ENCODE assay signal across 14 mouse cellular contexts in genomic region chr14:79516751-79517150, GRCm38 (mm10). TPM values are rescaled to one million over a fixed set of nuclear protein-coding genes. Genes with fewer than 3 reads are reported as not detected.
DNase-seq lines count a peak whose midpoint lies in the region; ATAC-seq and TF ChIP-seq lines count a peak whose summit lies in the region.
"Had no signal": no experiment of that assay in that cellular context is flagged by ENCODE, and none has a peak within 500 bp of the region (broad histone marks: within the 10 kb centered on the region; RNA-seq: fewer than 3 reads in every experiment).

No protein-coding gene starts in this region.

- 0 out of 2 replicates have a peak overlapping the region, but pooled peaks have one; percentile 5 for H3K4me2 ChIP-seq in embryonic facial prominence, embryonic 13.5 days
- 0 out of 2 replicates have a peak overlapping the region, but pooled peaks have one; percentile 7 for H3K4me2 ChIP-seq in lung, embryonic 15.5 days
- H3K4me2 ChIP-seq in embryonic facial prominence, embryonic 14.5 days (ENCODE audit: low read depth, low read length) = peak overlapping the region; percentile 10; the same call in 1 of the 2 replicates
- no peak overlapping the region for H3K4me2 ChIP-seq in midbrain, postnatal 0 days (ENCODE audit: low read depth, low read length, poor library complexity, severe bottlenecking)
- H3K4me2 ChIP-seq in hindbrain, embryonic 11.5 days (replicated peaks; ENCODE audit: low read depth, low read length) = no peak overlapping the region

- H3K4me1 ChIP-seq in embryonic facial prominence, embryonic 13.5 days = peaks cover 13% of the 10 kb centered on the region
- no peaks in the 10 kb centered on the region for H3K4me1 ChIP-seq in embryonic facial prominence, embryonic 10.5 days
- H3K4me1 ChIP-seq in lung, embryonic 15.5 days = peaks cover 21% of the 10 kb centered on the region; the same call in 1 of the 2 replicates
- H3K4me1 ChIP-seq in embryonic facial prominence, embryonic 14.5 days (ENCODE audit: control insufficient read depth, insufficient read depth, low read length) = no peaks in the 10 kb centered on the region
- no peaks in the 10 kb centered on the region for H3K4me1 ChIP-seq in midbrain, postnatal 0 days (ENCODE audit: insufficient read depth, low read length)
- H3K4me1 ChIP-seq in hindbrain, embryonic 11.5 days (replicated peaks; ENCODE audit: control insufficient read depth, insufficient read depth, low read length) = no peaks in the 10 kb centered on the region

- no peaks in the 10 kb centered on the region for H3K9me3 ChIP-seq in embryonic facial prominence, embryonic 13.5 days
- H3K9me3 ChIP-seq in embryonic facial prominence, embryonic 10.5 days = no peaks in the 10 kb centered on the region
- H3K9me3 ChIP-seq in lung, embryonic 15.5 days = no peaks in the 10 kb centered on the region
- no peaks in the 10 kb centered on the region for H3K9me3 ChIP-seq in embryonic facial prominence, embryonic 14.5 days (ENCODE audit: control insufficient read depth, low read length)
- no peaks in the 10 kb centered on the region for H3K9me3 ChIP-seq in midbrain, postnatal 0 days (ENCODE audit: low read length)
- H3K9me3 ChIP-seq in hindbrain, embryonic 11.5 days (ENCODE audit: control insufficient read depth, low read length) = no peaks in the 10 kb centered on the region

- H3K4me3 ChIP-seq in embryonic facial prominence, embryonic 13.5 days = no peak overlapping the region
- no peak overlapping the region for H3K4me3 ChIP-seq in embryonic facial prominence, embryonic 10.5 days
- H3K4me3 ChIP-seq in lung, embryonic 15.5 days = no peak overlapping the region
- no peak overlapping the region for H3K4me3 ChIP-seq in embryonic facial prominence, embryonic 14.5 days (ENCODE audit: low read depth, low read length)
- no peak overlapping the region; the same call in 1 of the 2 replicates for H3K4me3 ChIP-seq in midbrain, postnatal 0 days (ENCODE audit: low read depth, low read length)
- no peak overlapping the region for H3K4me3 ChIP-seq in hindbrain, embryonic 11.5 days (ENCODE audit: low read depth, low read length)

- H3K36me3 ChIP-seq in embryonic facial prominence, embryonic 13.5 days = no peaks in the 10 kb centered on the region
- no peaks in the 10 kb centered on the region for H3K36me3 ChIP-seq in embryonic facial prominence, embryonic 10.5 days (replicated peaks)
- no peaks in the 10 kb centered on the region for H3K36me3 ChIP-seq in lung, embryonic 15.5 days
- H3K36me3 ChIP-seq in embryonic facial prominence, embryonic 14.5 days (ENCODE audit: control insufficient read depth, insufficient read depth, low read length) = no peaks in the 10 kb centered on the region
- no peaks in the 10 kb centered on the region for H3K36me3 ChIP-seq in midbrain, postnatal 0 days (ENCODE audit: insufficient read depth, low read length)
- H3K36me3 ChIP-seq in hindbrain, embryonic 11.5 days (ENCODE audit: control insufficient read depth, insufficient read depth, low read length) = no peaks in the 10 kb centered on the region

- no peaks in the 10 kb centered on the region for H3K27me3 ChIP-seq in embryonic facial prominence, embryonic 13.5 days
- no peaks in the 10 kb centered on the region for H3K27me3 ChIP-seq in embryonic facial prominence, embryonic 10.5 days (replicated peaks; ENCODE audit: low read depth, poor library complexity, severe bottlenecking)
- H3K27me3 ChIP-seq in lung, embryonic 15.5 days = no peaks in the 10 kb centered on the region
- H3K27me3 ChIP-seq in embryonic facial prominence, embryonic 14.5 days (replicated peaks; ENCODE audit: control insufficient read depth, insufficient read depth, low read length) = no peaks in the 10 kb centered on the region
- H3K27me3 ChIP-seq in midbrain, postnatal 0 days (ENCODE audit: insufficient read depth, low read length) = no peaks in the 10 kb centered on the region
- no peaks in the 10 kb centered on the region for H3K27me3 ChIP-seq in hindbrain, embryonic 11.5 days (ENCODE audit: control insufficient read depth, insufficient read depth, low read length)

- H3K9ac ChIP-seq in embryonic facial prominence, embryonic 13.5 days = no peak overlapping the region
- H3K9ac ChIP-seq in lung, embryonic 15.5 days = no peak overlapping the region
- H3K9ac ChIP-seq in embryonic facial prominence, embryonic 14.5 days (ENCODE audit: low read depth, low read length) = no peak overlapping the region
- H3K9ac ChIP-seq in midbrain, postnatal 0 days (replicated peaks; ENCODE audit: low read length, poor library complexity, severe bottlenecking) = no peak overlapping the region
- no peak overlapping the region for H3K9ac ChIP-seq in hindbrain, embryonic 11.5 days (ENCODE audit: low read depth, low read length)

- no peak overlapping the region for H3K27ac ChIP-seq in embryonic facial prominence, embryonic 13.5 days
- no peak overlapping the region for H3K27ac ChIP-seq in embryonic facial prominence, embryonic 10.5 days (replicated peaks)
- 0 out of 2 replicates have a peak overlapping the region, but pooled peaks have one; percentile 12 for H3K27ac ChIP-seq in lung, embryonic 15.5 days
- no peak overlapping the region for H3K27ac ChIP-seq in embryonic facial prominence, embryonic 14.5 days (replicated peaks; ENCODE audit: low read depth, low read length)
- H3K27ac ChIP-seq in midbrain, postnatal 0 days (ENCODE audit: low read depth, low read length) = no peak overlapping the region
- no peak overlapping the region for H3K27ac ChIP-seq in hindbrain, embryonic 11.5 days (ENCODE audit: low read depth, low read length)

- ATAC-seq in embryonic facial prominence, embryonic 13.5 days (ENCODE audit: insufficient number of reproducible peaks, insufficient read depth, low FRiP score, low TSS enrichment, low read depth) = no peak
- no peak for ATAC-seq in lung, embryonic 15.5 days (ENCODE audit: borderline replicate concordance, extremely low read depth, low FRiP score, low TSS enrichment)
- ATAC-seq in embryonic facial prominence, embryonic 14.5 days (ENCODE audit: low read depth) = no peak
- ATAC-seq in midbrain, postnatal 0 days (ENCODE audit: low FRiP score) = no peak
- ATAC-seq in hindbrain, embryonic 11.5 days (ENCODE audit: low FRiP score) = no peak

- no peak for TF ChIP-seq CTCF in midbrain, postnatal 0 days (IDR thresholded peaks at IDR 0.05)

- 63% methylated on average over 2 of the region's 2 CpGs for WGBS in embryonic facial prominence, embryonic 13.5 days
- whole genome bisulfite sequencing in embryonic facial prominence, embryonic 10.5 days = 82% methylated on average over 2 of the region's 2 CpGs
- 67% methylated on average over 2 of the region's 2 CpGs for WGBS in lung, embryonic 15.5 days
- 89% methylated on average over 2 of the region's 2 CpGs for WGBS in embryonic facial prominence, embryonic 14.5 days
- 77% methylated on average over 2 of the region's 2 CpGs for WGBS in midbrain, postnatal 0 days
- WGBS in hindbrain, embryonic 11.5 days = 81% methylated on average over 2 of the region's 2 CpGs

- DNase-seq in embryonic facial prominence, embryonic 10.5 days (ENCODE audit: low spot score) = no peak
- no peak for DNase-seq in lung, postnatal 36 days
- no peak for DNase-seq in embryonic facial prominence, embryonic 14.5 days (ENCODE audit: low spot score)
- DNase-seq in naive thymus-derived CD4-positive, alpha-beta T cell, adult 2 months (ENCODE audit: low read depth) = peak; percentile 54
- DNase-seq in midbrain, postnatal 0 days (ENCODE audit: low spot score) = no peak
- DNase-seq in hindbrain, embryonic 11.5 days (ENCODE audit: low spot score) = no peak
- DNase-seq: adrenal gland, postnatal 14 days; cerebellum, adult 8-10 months; gastrocnemius, postnatal 10 days; heart, postnatal 4 days; kidney, postnatal 25 days; retina, postnatal 1 day had no signal

RNA-seq across cellular contexts. Expression of gene Wbp4, which starts 35.4 kb away (rescaled TPM):
- polyA plus RNA-seq in embryonic facial prominence, embryonic 13.5 days (2015; fragmentation: Nextera tagmentation; extraction: Ambion mirVana) = 53.6 and 54.2 TPM in 2 replicates
- 48.1 and 54.8 TPM in 2 replicates for polyA plus RNA-seq in embryonic facial prominence, embryonic 10.5 days (2016; fragmentation: Nextera tagmentation; extraction: Ambion mirVana)
- 38.0 and 40.0 TPM in 2 replicates for polyA plus RNA-seq in lung, embryonic 15.5 days (2015; fragmentation: Nextera tagmentation; extraction: Ambion mirVana)
- 39.6 and 46.0 TPM in 2 replicates for polyA plus RNA-seq in embryonic facial prominence, embryonic 14.5 days (2014; fragmentation: Nextera tagmentation; extraction: Ambion mirVana)
- 30.5 and 38.1 TPM in 2 replicates for total RNA-seq in midbrain, postnatal 0 days (2014; rRNA removed)
- polyA plus RNA-seq in midbrain, postnatal 0 days (2015; fragmentation: Nextera tagmentation; extraction: Ambion mirVana) = 51.6 and 54.2 TPM in 2 replicates
- 59.1 and 61.3 TPM in 2 replicates for polyA plus RNA-seq in hindbrain, embryonic 11.5 days (2014; fragmentation: Nextera tagmentation; extraction: Ambion mirVana)

RNA-seq across cellular contexts. Expression of gene Elf1, which starts 35.8 kb away (rescaled TPM):
- polyA plus RNA-seq in embryonic facial prominence, embryonic 13.5 days (2015; fragmentation: Nextera tagmentation; extraction: Ambion mirVana) = 12.9 and 13.1 TPM in 2 replicates
- 5.4 and 5.9 TPM in 2 replicates for polyA plus RNA-seq in embryonic facial prominence, embryonic 10.5 days (2016; fragmentation: Nextera tagmentation; extraction: Ambion mirVana)
- 17.5 and 18.8 TPM in 2 replicates for polyA plus RNA-seq in lung, embryonic 15.5 days (2015; fragmentation: Nextera tagmentation; extraction: Ambion mirVana)
- 12.7 and 13.6 TPM in 2 replicates for polyA plus RNA-seq in embryonic facial prominence, embryonic 14.5 days (2014; fragmentation: Nextera tagmentation; extraction: Ambion mirVana)
- total RNA-seq in midbrain, postnatal 0 days (2014; rRNA removed) = 7.2 TPM in 2 replicates
- polyA plus RNA-seq in midbrain, postnatal 0 days (2015; fragmentation: Nextera tagmentation; extraction: Ambion mirVana) = 2.1 and 2.2 TPM in 2 replicates
- 8.7 and 9.4 TPM in 2 replicates for polyA plus RNA-seq in hindbrain, embryonic 11.5 days (2014; fragmentation: Nextera tagmentation; extraction: Ambion mirVana)

Comparison
In these comparisons a context has a peak if more than half of its experiments do, and no peak if none do; other contexts are left out.
1. H3K4me2 ChIP-seq: peak in embryonic facial prominence, embryonic 13.5 days (single experiment), lung, embryonic 15.5 days (single experiment) and embryonic facial prominence, embryonic 14.5 days (single experiment); none in midbrain, postnatal 0 days (single experiment) and hindbrain, embryonic 11.5 days (single experiment).